Mouse (Mus musculus) CH12.LX (cell line): ENCODE results near the gene Senp6. TPM values are rescaled to one million over a fixed set of nuclear protein-coding genes. Genes with fewer than 3 reads are reported as not detected.

ENCODE experiments used
- DNase-seq: peaks from one replicate; pipeline ENCODE4 v3.0.0-alpha.2; 2013; ENCODE audit errors: extremely low read depth
- H3K27ac ChIP-seq: 2 replicates; pipeline ENCODE4 v1.5.1; 2012; ENCODE audit warnings: low read depth, mild to moderate bottlenecking, control low read depth, moderate library complexity; ENCODE audit not compliant: insufficient read depth
- H3K27me3 ChIP-seq: replicated peaks from 2 replicates; pipeline ENCODE3; 2012; ENCODE audit warnings: inconsistent platforms
- H3K36me3 ChIP-seq, 2 experiments: replicated peaks in 1 of 2; 2 replicates each; pipeline versions ENCODE3 to v1.6.1; 2012; ENCODE audit warnings: inconsistent platforms in 1 of 2, low read length in 1 of 2, mild to moderate bottlenecking in 1 of 2, mixed read lengths in 1 of 2, moderate library complexity in 1 of 2; ENCODE audit not compliant: control insufficient read depth in 1 of 2, insufficient read depth in 1 of 2
- H3K4me1 ChIP-seq, 2 experiments: 2 replicates each; pipeline ENCODE4 v1.6.1; 2012; ENCODE audit warnings: inconsistent platforms in 1 of 2, moderate library complexity in 1 of 2; ENCODE audit not compliant: insufficient read depth in 2 of 2, control insufficient read depth in 1 of 2
- H3K4me2 ChIP-seq: 2 replicates; pipeline ENCODE4 v1.6.1; 2012; ENCODE audit warnings: low read depth, mild to moderate bottlenecking, control low read depth; ENCODE audit not compliant: poor library complexity, insufficient read depth, severe bottlenecking
- H3K4me3 ChIP-seq, 3 experiments: fragments of 150-350 bp in 1 of 3; sonication (generic) in 1 of 3; replicated peaks in 1 of 3; 2 replicates each; pipeline versions ENCODE3 to v1.5.1; 2011 to 2012; ENCODE audit warnings: low read depth in 2 of 3, low read length in 2 of 3, mild to moderate bottlenecking in 2 of 3, moderate library complexity in 2 of 3, control low read depth in 1 of 3, improper control_type of control experiment in 1 of 3, inconsistent platforms in 1 of 3, mixed read lengths in 1 of 3; ENCODE audit not compliant: poor library complexity in 1 of 3
- H3K79me2 ChIP-seq: replicated peaks from 2 replicates; pipeline ENCODE4 v1.6.1; 2012; ENCODE audit warnings: mild to moderate bottlenecking, moderate library complexity; ENCODE audit not compliant: control insufficient read depth, poor library complexity, insufficient read depth, severe bottlenecking; ENCODE audit errors: extremely low read depth
- H3K9ac ChIP-seq: 2 replicates; pipeline ENCODE4 v1.6.1; 2012; ENCODE audit warnings: low read depth, mild to moderate bottlenecking, control low read depth, moderate library complexity; ENCODE audit not compliant: insufficient read depth
- H3K9me3 ChIP-seq: replicated peaks from 2 replicates; pipeline ENCODE3; 2012; ENCODE audit warnings: low read length, inconsistent platforms, mixed read lengths
- EP300 ChIP-seq: IDR thresholded peaks from 2 replicates; pipeline ENCODE4 v1.6.1; 2011; ENCODE audit warnings: low read length, improper control_type of control experiment
- GABPA ChIP-seq: IDR thresholded peaks from 2 replicates; pipeline ENCODE4 v1.6.1; 2012; ENCODE audit warnings: low read depth, low read length, improper control_type of control experiment, inconsistent platforms; ENCODE audit not compliant: insufficient replicate concordance
- HCFC1 ChIP-seq: IDR thresholded peaks from 2 replicates; pipeline ENCODE4 v1.6.1; 2012; ENCODE audit warnings: low read depth, mild to moderate bottlenecking, inconsistent platforms, low read length, improper control_type of control experiment
- IRF4 ChIP-seq: IDR thresholded peaks from 2 replicates; pipeline ENCODE4 v1.6.1; 2014; ENCODE audit warnings: low read depth, mild to moderate bottlenecking, inconsistent platforms, low read length, improper control_type of control experiment
- JUND ChIP-seq: conservative IDR thresholded peaks from 2 replicates; pipeline ENCODE4 v1.6.1; 2011; ENCODE audit warnings: low read depth, low read length, improper control_type of control experiment
- KAT2A ChIP-seq: IDR thresholded peaks from 2 replicates; pipeline ENCODE4 v1.6.1; 2012; ENCODE audit warnings: low read length, improper control_type of control experiment, inconsistent platforms; ENCODE audit not compliant: insufficient replicate concordance
- MAFK ChIP-seq: IDR thresholded peaks from 2 replicates; pipeline ENCODE4 v1.6.1; 2011; ENCODE audit warnings: low read length, improper control_type of control experiment; ENCODE audit not compliant: insufficient replicate concordance
- MAX ChIP-seq: IDR thresholded peaks from 2 replicates; pipeline ENCODE4 v1.6.1; 2011; ENCODE audit warnings: low read length, improper control_type of control experiment
- MAZ ChIP-seq: IDR thresholded peaks from 2 replicates; pipeline ENCODE4 v1.6.1; 2012; ENCODE audit warnings: low read depth, mild to moderate bottlenecking, inconsistent platforms, low read length, improper control_type of control experiment, moderate library complexity
- NELFE ChIP-seq: IDR thresholded peaks from 2 replicates; pipeline ENCODE4 v1.6.1; 2011; ENCODE audit warnings: low read depth, low read length, improper control_type of control experiment
- NRF1 ChIP-seq: IDR thresholded peaks from 2 replicates; pipeline ENCODE4 v1.6.1; 2014; ENCODE audit warnings: low read depth, mild to moderate bottlenecking, inconsistent platforms, low read length, improper control_type of control experiment, moderate library complexity
- PAX5 ChIP-seq: IDR thresholded peaks from 2 replicates; pipeline ENCODE4 v1.6.1; 2012; ENCODE audit warnings: low read length, inconsistent platforms, mixed read lengths
- RCOR1 ChIP-seq: conservative IDR thresholded peaks from 2 replicates; pipeline ENCODE4 v1.6.1; 2012; ENCODE audit warnings: low read depth, mild to moderate bottlenecking, inconsistent platforms, low read length, improper control_type of control experiment
- SIN3A ChIP-seq: IDR thresholded peaks from 2 replicates; pipeline ENCODE4 v1.6.1; 2012; ENCODE audit warnings: low read length, improper control_type of control experiment, inconsistent platforms
- SMC3 ChIP-seq: IDR thresholded peaks from 2 replicates; pipeline ENCODE4 v1.6.1; 2011; ENCODE audit warnings: low read depth, low read length, improper control_type of control experiment
- TBP ChIP-seq: conservative IDR thresholded peaks from 2 replicates; pipeline ENCODE4 v1.6.1; 2011; ENCODE audit warnings: low read depth, low read length, improper control_type of control experiment
- UBTF ChIP-seq: IDR thresholded peaks from 2 replicates; pipeline ENCODE4 v1.6.1; 2012; ENCODE audit warnings: low read depth, mild to moderate bottlenecking, inconsistent platforms, low read length, improper control_type of control experiment, moderate library complexity
- USF2 ChIP-seq: conservative IDR thresholded peaks from 2 replicates; pipeline ENCODE4 v1.6.1; 2011; ENCODE audit warnings: low read depth, low read length, improper control_type of control experiment
- ZKSCAN1 ChIP-seq: IDR thresholded peaks from 2 replicates; pipeline ENCODE4 v1.6.1; 2012; ENCODE audit warnings: low read depth, inconsistent platforms, low read length, improper control_type of control experiment, borderline replicate concordance
- ZNF384 ChIP-seq: IDR thresholded peaks from 2 replicates; pipeline ENCODE4 v1.6.1; 2012; ENCODE audit warnings: low read depth, low read length, improper control_type of control experiment, inconsistent platforms
- dilution Hi-C: fragments of 300-500 bp; cut with MboI; formaldehyde crosslinking; loops from 2 replicates; pipeline ENCODE4 v1.14.3; 2020; ENCODE audit warnings: low sequenced_read_pairs; ENCODE audit not compliant: extremely low pct_unique_long_range_greater_than_20kb, extremely low pct_ligation_motif_present
- in situ Hi-C: fragments of 300-500 bp; cut with MboI; formaldehyde crosslinking; loops from 3 replicates; pipeline ENCODE4 v1.14.3; 2019; ENCODE audit warnings: low sequenced_read_pairs, low pct_ligation_motif_present, low pct_unique_long_range_greater_than_20kb, mixed read lengths
- polyA plus RNA-seq: library from polyadenylated mRNA; unstranded; fragments of >175 nt; gene quantifications from 2 replicates; pipeline ENCODE4 v1.2.1, GENCODE M21; 2012; ENCODE audit warnings: low read depth; ENCODE audit not compliant: insufficient read length
- total RNA-seq, 2 experiments: library from RNA; depleted of rRNA; stranded (reverse); fragments of 300-350 nt in 1 of 2; fragments of >200 nt in 1 of 2; gene quantifications; 2 replicates each; pipeline ENCODE4 v1.2.3; 2012 to 2014

Senp6 gene
- total and polyA plus RNA-seq, 3 experiments: 97.5 to 167 (median 113) TPM

- Histone ChIP-seq H3K79me2 (peaks cover 20% of the 10 kb centered on the region), H3K9me3 (no peaks in the 10 kb centered on the region), H3K4me3 (no peak overlapping the region), H3K9ac (no peak overlapping the region), H3K36me3 (peaks cover 16 to 51% of the 10 kb centered on the region in 2 experiments), H3K27me3 (no peaks in the 10 kb centered on the region), H3K27ac (no peak overlapping the region), H3K4me2 (no peak overlapping the region), H3K4me1 (no peaks in the 10 kb centered on the region)
- no peak for DNase-seq
- in situ Hi-C loops (no loop called here), dilution Hi-C loops (no loop called here)
- TF ChIP-seq NELFE (no peak), MAZ (no peak), JUND (no peak), SMC3 (no peak), ZKSCAN1 (no peak), EP300 (no peak), USF2 (no peak), KAT2A (no peak), SIN3A (no peak), HCFC1 (no peak), MAX (no peak), NRF1 (no peak)
These were observed 29.6 kb downstream of the Senp6 start for GRCm38 (mm10) chr9:80096325-80096724.

DNA sequence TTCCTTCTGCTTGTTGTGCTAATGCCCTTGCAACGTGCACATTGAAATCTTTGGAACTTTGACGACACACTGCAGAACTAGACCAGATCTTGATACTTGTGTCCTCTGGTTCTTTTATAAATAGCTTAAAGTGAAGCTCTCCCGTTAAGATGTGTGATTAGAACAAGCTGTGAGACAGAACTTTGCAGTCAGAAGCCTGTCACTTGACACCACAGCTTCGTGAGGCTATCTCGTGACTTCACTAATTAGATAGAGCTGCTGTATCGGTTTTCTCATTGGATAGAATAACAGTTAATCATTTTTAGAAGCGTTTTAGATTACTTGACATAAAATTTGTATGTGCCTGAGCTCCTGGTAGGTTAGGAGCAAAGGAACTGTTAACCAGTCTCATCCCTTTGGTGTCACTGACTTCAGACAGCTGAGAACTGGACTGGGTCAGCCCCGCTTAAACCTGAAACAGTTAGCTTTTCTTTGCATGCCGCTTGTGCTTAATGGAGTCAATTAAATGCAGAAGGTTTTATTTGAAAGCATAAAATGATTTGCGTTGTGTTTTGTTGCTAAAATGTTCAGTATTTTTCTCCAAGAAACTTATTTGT is 79.4 kb downstream of the Senp6 start:
- Histone ChIP-seq H3K27me3 (no peaks in the 10 kb centered on the region), H3K9me3 (no peaks in the 10 kb centered on the region), H3K27ac (no peak overlapping the region), H3K36me3 (peaks cover 29 to 74% of the 10 kb centered on the region in 2 experiments), H3K9ac (no peak overlapping the region), H3K79me2 (no peaks in the 10 kb centered on the region), H3K4me1 (no peaks in the 10 kb centered on the region), H3K4me3 (no peak overlapping the region), H3K4me2 (no peak overlapping the region)
- dilution Hi-C loops: no loop called here
- TF ChIP-seq SMC3 (no peak), MAFK (no peak), ZKSCAN1 (no peak), PAX5 (no peak), TBP (no peak), GABPA (no peak), NELFE (no peak), IRF4 (no peak), ZNF384 (no peak), RCOR1 (no peak), UBTF (no peak)
- no peak for DNase-seq
- in situ Hi-C loops: no loop called here
